Mouse (Mus musculus): ENCODE data around the gene Bag6. TPM values are rescaled to one million over a fixed set of nuclear protein-coding genes. Genes with fewer than 3 reads are reported as not detected.
A peak's percentile ranks its signal among the peaks of the same experiment; 100 is the strongest.

Bag6 gene
- polyA plus RNA-seq, 1 experiment: 271 TPM

DNA sequence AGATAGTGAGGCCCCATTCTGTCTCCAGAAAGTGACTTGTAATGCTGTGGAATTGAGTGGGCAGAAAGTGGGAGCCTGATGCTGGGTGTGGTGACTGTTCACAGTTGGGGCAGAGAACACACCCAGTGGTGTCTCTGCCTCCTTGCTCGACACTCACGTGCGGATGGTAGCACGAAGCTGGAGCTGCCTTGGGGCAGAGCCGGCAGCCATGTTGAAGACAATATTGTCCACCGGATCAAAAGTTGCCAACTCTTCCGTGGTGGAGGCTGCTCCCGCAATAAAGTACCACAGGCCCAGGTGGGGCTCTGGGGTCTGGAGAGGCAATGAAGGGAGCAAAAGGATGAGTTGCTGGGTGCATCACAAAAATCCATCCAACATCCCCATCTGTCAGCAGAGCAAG is 3.9 kb upstream of the Bag6 start:
- H3K79me2 ChIP-seq (ENCODE audit: control insufficient read depth, insufficient read depth): peaks cover 31% of the 10 kb centered on the region
- no peak overlapping the region for H3K4me3 ChIP-seq
- no peak overlapping the region for H3K4me2 ChIP-seq (ENCODE audit: low read depth)
- no peaks in the 10 kb centered on the region for H3K36me3 ChIP-seq (ENCODE audit: control insufficient read depth, insufficient read depth)
- TF ChIP-seq POLR2AphosphoS2 (IDR thresholded peaks at IDR 0.05; ENCODE audit: insufficient read length, low read depth) (peak; percentile 40), E2F4 (IDR thresholded peaks at IDR 0.05; ENCODE audit: insufficient read depth) (no peak)
- no peak overlapping the region for H3ac ChIP-seq (ENCODE audit: control insufficient read depth, insufficient read length)
- H3K27me3 ChIP-seq (ENCODE audit: control insufficient read depth, insufficient read depth, insufficient read length): no peaks in the 10 kb centered on the region

DNA sequence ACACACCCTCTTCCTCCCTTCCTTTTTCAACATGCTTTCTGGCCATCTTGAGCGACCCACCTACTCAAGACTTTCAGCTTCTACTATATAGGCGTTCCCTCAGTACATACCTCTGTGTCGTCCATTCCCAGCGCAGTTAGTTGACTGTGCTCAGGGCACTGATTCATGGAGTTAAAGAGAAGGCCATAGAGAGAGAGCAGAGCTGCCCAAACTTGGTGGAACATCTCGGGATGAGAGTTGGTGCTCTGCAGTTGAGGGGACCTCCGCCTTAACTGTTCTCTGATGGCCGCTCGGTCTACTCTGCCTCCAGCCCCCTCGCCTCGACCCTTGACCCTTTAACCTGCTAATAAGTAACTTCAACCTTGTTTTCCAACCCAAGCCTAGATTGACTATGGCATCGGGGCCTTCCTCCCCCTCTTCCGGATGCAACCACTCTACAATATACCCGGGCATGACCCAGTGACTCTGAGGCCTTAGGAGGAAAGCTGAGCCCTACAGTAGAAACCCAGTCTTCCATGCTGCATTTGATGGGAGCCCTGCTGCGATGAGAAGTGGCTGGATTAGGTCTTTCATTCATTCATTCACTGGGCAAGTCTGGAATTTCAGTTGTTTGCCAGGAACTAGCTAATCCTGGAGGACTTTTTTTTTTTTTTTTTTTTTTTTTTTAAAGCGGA is 3.3 kb upstream of the Bag6 start, which contains the start of gene Apom:
TSS of gene Apom (minus strand) at position 551 of the 674 bp plus-strand sequence.
- TF ChIP-seq MAX (IDR thresholded peaks at IDR 0.05; ENCODE audit: low read depth): no peak
- H3K4me3 ChIP-seq: no peak within 1 kb of the TSS
- H3K27me3 ChIP-seq (ENCODE audit: control insufficient read depth, insufficient read depth, insufficient read length): no peaks in the 10 kb centered on the region

DNA sequence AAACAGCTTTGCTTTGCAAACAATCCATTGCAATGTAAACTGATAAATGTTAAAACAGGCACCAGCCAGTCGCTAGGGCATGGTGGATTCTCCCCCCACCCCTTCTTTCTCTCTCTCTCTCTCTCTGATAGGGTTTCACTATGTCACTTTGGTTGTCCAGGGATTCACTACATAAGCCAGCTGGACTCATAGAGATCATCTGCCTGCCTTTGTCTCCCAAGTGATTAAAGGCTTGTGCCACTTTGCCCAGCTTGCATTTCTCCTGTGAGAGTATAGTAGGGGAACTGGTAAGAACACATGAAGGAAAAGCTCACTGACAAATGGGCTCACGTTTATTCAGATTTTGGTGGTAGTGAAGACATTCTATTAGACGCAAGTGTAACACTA is 2.8 kb upstream of the Bag6 start:
- H3K4me2 ChIP-seq (ENCODE audit: low read depth): no peak overlapping the region
- H3K36me3 ChIP-seq (ENCODE audit: control insufficient read depth, insufficient read depth): no peaks in the 10 kb centered on the region
- TF ChIP-seq E2F4 (IDR thresholded peaks at IDR 0.05; ENCODE audit: insufficient read depth) (no peak), MAX (IDR thresholded peaks at IDR 0.05; ENCODE audit: low read depth) (no peak), USF1 (IDR thresholded peaks at IDR 0.05; ENCODE audit: low read depth) (no peak), TCF12 (IDR thresholded peaks at IDR 0.05; ENCODE audit: insufficient read depth, poor library complexity, severe bottlenecking) (no peak), CEBPB (IDR thresholded peaks at IDR 0.05; ENCODE audit: insufficient read depth, poor library complexity, severe bottlenecking) (no peak), REST (IDR thresholded peaks at IDR 0.05; ENCODE audit: insufficient read depth, insufficient read length) (no peak), SRF (IDR thresholded peaks at IDR 0.05; ENCODE audit: control insufficient read depth, insufficient read length, low read depth) (no peak), TCF3 (IDR thresholded peaks at IDR 0.05; ENCODE audit: insufficient read length, low read depth) (no peak), MYOD1 (IDR thresholded peaks at IDR 0.05; ENCODE audit: control insufficient read depth in 1 of 3, insufficient read length in 2 of 3, low read depth in 2 of 3) (no peak), POLR2AphosphoS2 (IDR thresholded peaks at IDR 0.05; ENCODE audit: insufficient read length, low read depth) (no peak), POLR2A (IDR thresholded peaks at IDR 0.05; ENCODE audit: insufficient read length, low read depth) (no peak), MYOG (IDR thresholded peaks at IDR 0.05; ENCODE audit: control insufficient read depth in 1 of 3, insufficient read depth in 1 of 3, insufficient read length in 2 of 3, low read depth in 2 of 3) (no peak)
- H3K4me3 ChIP-seq: no peak overlapping the region
- H3ac ChIP-seq (ENCODE audit: control insufficient read depth, insufficient read length): no peak overlapping the region
- no peaks in the 10 kb centered on the region for H3K27me3 ChIP-seq (ENCODE audit: control insufficient read depth, insufficient read depth, insufficient read length)
- peaks cover 33% of the 10 kb centered on the region for H3K79me2 ChIP-seq (ENCODE audit: control insufficient read depth, insufficient read depth)

More for the DNA sequence above, 3.3 kb upstream of the Bag6 start, which contains the start of gene Apom:
- Histone ChIP-seq H3K4me2 (ENCODE audit: low read depth) (no peak within 1 kb of the TSS), H3K79me2 (ENCODE audit: control insufficient read depth, insufficient read depth) (peaks cover 33% of the 10 kb centered on the region), H3ac (ENCODE audit: control insufficient read depth, insufficient read length) (no peak within 1 kb of the TSS), H3K36me3 (ENCODE audit: control insufficient read depth, insufficient read depth) (no peaks in the 10 kb centered on the region)

DNA sequence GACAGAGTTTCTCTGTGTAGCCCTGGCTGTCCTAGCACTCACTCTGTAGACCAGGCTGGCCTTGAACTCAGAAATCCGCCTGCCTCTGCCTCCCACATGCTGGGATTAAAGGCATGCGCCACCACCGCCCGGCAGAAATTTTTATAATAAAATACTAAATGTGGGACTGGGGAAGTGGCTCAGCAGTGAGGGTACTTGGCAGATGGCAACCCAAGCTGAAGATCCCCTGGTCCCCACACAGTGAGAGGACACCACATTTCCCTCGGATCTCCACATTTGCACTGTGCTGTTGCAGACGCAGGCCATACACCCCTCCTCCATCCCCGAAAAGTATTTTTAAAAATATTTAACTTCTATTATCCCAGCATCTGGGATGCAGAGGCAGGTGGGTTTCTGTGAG is 1.5 kb upstream of the Bag6 start:
- Histone ChIP-seq H3K79me2 (ENCODE audit: control insufficient read depth, insufficient read depth) (peaks cover 33% of the 10 kb centered on the region), H3K27me3 (ENCODE audit: control insufficient read depth, insufficient read depth, insufficient read length) (no peaks in the 10 kb centered on the region), H3K4me3 (no peak overlapping the region), H3K36me3 (ENCODE audit: control insufficient read depth, insufficient read depth) (peaks cover 3% of the 10 kb centered on the region), H3K4me2 (ENCODE audit: low read depth) (no peak overlapping the region), H3ac (ENCODE audit: control insufficient read depth, insufficient read length) (no peak overlapping the region)
- TF ChIP-seq REST (IDR thresholded peaks at IDR 0.05; ENCODE audit: insufficient read depth, insufficient read length) (no peak), TCF12 (IDR thresholded peaks at IDR 0.05; ENCODE audit: insufficient read depth, poor library complexity, severe bottlenecking) (no peak), POLR2A (IDR thresholded peaks at IDR 0.05; ENCODE audit: insufficient read length, low read depth) (no peak), CEBPB (IDR thresholded peaks at IDR 0.05; ENCODE audit: insufficient read depth, poor library complexity, severe bottlenecking) (no peak), MYOG (IDR thresholded peaks at IDR 0.05; ENCODE audit: control insufficient read depth in 1 of 3, insufficient read depth in 1 of 3, insufficient read length in 2 of 3, low read depth in 2 of 3) (no peak), USF1 (IDR thresholded peaks at IDR 0.05; ENCODE audit: low read depth) (no peak), POLR2AphosphoS2 (IDR thresholded peaks at IDR 0.05; ENCODE audit: insufficient read length, low read depth) (no peak), E2F4 (IDR thresholded peaks at IDR 0.05; ENCODE audit: insufficient read depth) (no peak), TCF3 (IDR thresholded peaks at IDR 0.05; ENCODE audit: insufficient read length, low read depth) (no peak), MYOD1 (IDR thresholded peaks at IDR 0.05; ENCODE audit: control insufficient read depth in 1 of 3, insufficient read length in 2 of 3, low read depth in 2 of 3) (no peak)

DNA sequence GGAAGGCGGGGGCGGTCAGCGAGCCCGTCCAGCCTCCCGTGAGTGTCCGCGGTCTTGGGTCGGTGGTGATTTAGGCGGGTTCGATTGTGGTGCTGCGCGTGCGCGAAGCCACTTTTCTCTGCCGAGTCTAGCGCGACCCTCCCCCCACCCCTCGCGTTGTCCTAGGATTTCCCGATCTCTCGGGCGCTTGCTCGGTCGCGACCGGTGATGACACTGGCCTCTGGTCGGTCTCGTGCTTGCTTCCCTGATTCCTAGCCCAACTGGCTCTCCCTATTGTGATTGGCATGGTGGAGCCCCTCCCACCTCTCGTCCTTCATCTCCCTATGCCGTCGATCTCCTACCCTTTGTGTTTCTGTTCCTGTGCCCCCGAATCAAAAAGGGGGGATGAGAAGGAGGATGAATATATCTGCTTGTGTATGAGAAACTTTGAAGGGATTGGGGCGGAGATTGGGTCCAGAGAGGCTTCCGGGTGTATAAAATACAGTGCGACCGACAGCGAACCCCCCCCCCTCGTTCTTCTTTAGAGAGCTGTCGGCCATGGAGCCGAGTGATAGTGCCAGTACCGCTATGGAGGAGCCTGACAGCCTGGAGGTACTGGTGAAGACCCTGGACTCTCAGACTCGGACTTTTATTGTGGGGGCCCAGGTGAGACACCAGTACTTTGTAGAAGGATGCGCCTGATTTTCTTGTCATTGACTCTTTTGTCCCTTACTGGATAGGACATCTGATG is 778 bp downstream of the Bag6 start:
- Histone ChIP-seq H3K4me2 (ENCODE audit: low read depth) (peak overlapping the region; percentile 81), H3K79me2 (ENCODE audit: control insufficient read depth, insufficient read depth) (peaks cover 48% of the 10 kb centered on the region), H3K36me3 (ENCODE audit: control insufficient read depth, insufficient read depth) (peaks cover 13% of the 10 kb centered on the region), H3K27me3 (ENCODE audit: control insufficient read depth, insufficient read depth, insufficient read length) (no peaks in the 10 kb centered on the region), H3K4me3 (peak overlapping the region; percentile 89), H3ac (ENCODE audit: control insufficient read depth, insufficient read length) (peak overlapping the region; percentile 94)
- TF ChIP-seq MAX (IDR thresholded peaks at IDR 0.05; ENCODE audit: low read depth): no peak
- TF ChIP-seq USF1 (IDR thresholded peaks at IDR 0.05; ENCODE audit: low read depth): no peak
- TF ChIP-seq POLR2A (IDR thresholded peaks at IDR 0.05; ENCODE audit: insufficient read length, low read depth): peak; percentile 67
- TF ChIP-seq POLR2AphosphoS2 (IDR thresholded peaks at IDR 0.05; ENCODE audit: insufficient read length, low read depth): peak; percentile 81
- peak; percentile 38 for TF ChIP-seq SRF (IDR thresholded peaks at IDR 0.05; ENCODE audit: control insufficient read depth, insufficient read length, low read depth)
- no peak for TF ChIP-seq MYOD1 (IDR thresholded peaks at IDR 0.05; ENCODE audit: control insufficient read depth in 1 of 3, insufficient read length in 2 of 3, low read depth in 2 of 3)

Data from myocyte (in vitro differentiated cells).